Mouse (Mus musculus) heart, adult 18-20 months (tissue): ENCODE data around the gene Dbr1. TPM values are rescaled to one million over a fixed set of nuclear protein-coding genes. Genes with fewer than 3 reads are reported as not detected.

Source experiments
- DNase-seq, 2 experiments: peaks; one replicate each; pipeline ENCODE4 v3.0.0; 2021 to 2022; ENCODE audit warnings: mixed read lengths in 1 of 2
- total RNA-seq, 2 experiments: library from RNA; stranded (reverse); gene quantifications; 2 replicates each; pipeline ENCODE4 v1.2.3; 2021

The Dbr1 gene
- total RNA-seq, 2 experiments from 2014 or later, result 5.6 to 6.9 TPM

- no peak for DNase-seq
Observed at GRCm38 (mm10) chr9:99620196-99620595, 44.6 kb downstream of the Dbr1 start.

GRCm38 (mm10) chr9:99622034-99622433, 46.4 kb downstream of the Dbr1 start:
- no peak for DNase-seq

GRCm38 (mm10) chr9:99622966-99623365, 47.4 kb downstream of the Dbr1 start:
- DNase-seq, result no peak

GRCm38 (mm10) chr9:99624117-99624516, 48.5 kb downstream of the Dbr1 start:
- peak; percentile 15 to 30 for DNase-seq

- no peak for DNase-seq
Observed at GRCm38 (mm10) chr9:99628581-99628980, 53.0 kb downstream of the Dbr1 start.

- DNase-seq, result peak; percentile 56 to 68
Observed at GRCm38 (mm10) chr9:99629281-99630011, 53.8 kb downstream of the Dbr1 start, which contains the start of gene Dzip1l. TSS of gene Dzip1l (plus strand) at chr9:99629496.

GRCm38 (mm10) chr9:99630071-99630470, 54.5 kb downstream of the Dbr1 start:
- peak in 1 of 2 experiments; percentile 13 for DNase-seq

GRCm38 (mm10) chr9:99630528-99631125, 55.0 kb downstream of the Dbr1 start:
- peak in 1 of 2 experiments; percentile 8 for DNase-seq

- no peak for DNase-seq
Observed at GRCm38 (mm10) chr9:99631781-99632180, 56.2 kb downstream of the Dbr1 start.

GRCm38 (mm10) chr9:99632264-99632663, 56.7 kb downstream of the Dbr1 start:
- DNase-seq, result peak in 1 of 2 experiments; percentile 13

Other genes starting within 250 kb of the Dbr1 start
- gene Esyt3, start 217.2 kb upstream of the Dbr1 start, total RNA-seq, result under 1 TPM; 0.36 to 0.40 TPM
- gene Mras, start 138.4 kb upstream of the Dbr1 start, total RNA-seq, result 1 to 10 TPM; 6.2 to 7.1 TPM
- under 1 TPM in 1 of 2 experiments, not detected in 1; 0.85 TPM for gene Nme9, start 124.3 kb upstream of the Dbr1 start, total RNA-seq
- 10 to 100 TPM; 16.8 to 17.3 TPM for gene Armc8, start 6.9 kb upstream of the Dbr1 start, total RNA-seq
- not detected for gene A4gnt, start 36.7 kb downstream of the Dbr1 start, total RNA-seq
- gene Dzip1l, start 53.7 kb downstream of the Dbr1 start, total RNA-seq, result 1 to 10 TPM; 3.3 to 4.3 TPM
- not detected for gene Cldn18, start 141.5 kb downstream of the Dbr1 start, total RNA-seq